Mouse (Mus musculus) megakaryocyte, embryonic 14.5 days (primary cell): ENCODE measurements around the gene Pdxdc1.

Source experiments
- FLI1 ChIP-seq: IDR thresholded peaks from 2 replicates; pipeline ENCODE4 v1.6.1; 2012; ENCODE audit warnings: low read length, inconsistent platforms, mixed read lengths
- GATA1 ChIP-seq: IDR thresholded peaks from 3 replicates; pipeline ENCODE4 v1.6.1; 2012; ENCODE audit warnings: mixed read lengths, low read length, inconsistent platforms, borderline replicate concordance

DNA sequence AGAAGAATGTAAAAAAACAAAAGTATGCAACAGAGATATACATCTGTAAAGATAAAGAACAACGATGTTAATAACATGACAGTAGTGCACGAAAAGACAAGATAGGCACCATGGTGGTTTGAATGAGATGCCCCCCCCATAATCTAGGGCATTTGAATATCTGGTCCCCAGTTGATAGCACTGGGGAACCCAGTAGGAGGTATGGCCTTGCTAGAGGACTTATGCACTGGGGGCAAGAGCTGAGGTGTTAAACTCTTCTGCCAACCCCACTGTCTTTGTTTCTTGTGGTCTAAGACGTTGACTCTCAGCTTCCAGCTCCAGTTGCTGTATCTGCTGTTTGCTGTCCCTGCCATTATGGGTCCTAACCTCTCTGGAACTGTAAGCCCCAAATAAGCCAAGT lies 7.2 kb downstream of the Pdxdc1 start:
- TF ChIP-seq GATA1 (no peak), FLI1 (no peak)
